Mouse (Mus musculus): Measurements from ENCODE around the gene Gm49383.
"Not testable (repeated sequence)": the region's sequence is repeated elsewhere in the genome, so short reads cannot be mapped to it uniquely, and the experiment has no call there.

Gm49383 gene

DNA sequence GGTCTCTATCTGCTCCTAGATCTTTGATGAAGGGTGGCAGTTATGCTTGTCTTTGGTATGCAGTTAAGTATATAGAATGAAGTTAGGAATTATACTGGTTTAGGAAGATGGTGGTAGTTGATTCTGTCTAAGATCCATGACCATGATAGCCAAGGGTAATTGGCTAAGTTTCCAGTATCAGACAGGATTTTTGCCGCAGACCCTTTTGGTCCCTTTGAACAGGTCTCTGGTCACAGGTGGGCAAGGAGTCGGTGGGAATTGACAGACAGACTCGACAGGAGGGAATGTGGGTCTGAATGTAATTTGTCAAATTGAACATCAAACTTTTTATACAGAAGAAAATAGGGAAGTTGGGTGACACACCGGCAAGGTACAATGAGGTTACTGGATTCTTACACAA is 33.3 kb downstream of the Gm49383 start:
- not testable (repeated sequence) for DNase-seq

DNA sequence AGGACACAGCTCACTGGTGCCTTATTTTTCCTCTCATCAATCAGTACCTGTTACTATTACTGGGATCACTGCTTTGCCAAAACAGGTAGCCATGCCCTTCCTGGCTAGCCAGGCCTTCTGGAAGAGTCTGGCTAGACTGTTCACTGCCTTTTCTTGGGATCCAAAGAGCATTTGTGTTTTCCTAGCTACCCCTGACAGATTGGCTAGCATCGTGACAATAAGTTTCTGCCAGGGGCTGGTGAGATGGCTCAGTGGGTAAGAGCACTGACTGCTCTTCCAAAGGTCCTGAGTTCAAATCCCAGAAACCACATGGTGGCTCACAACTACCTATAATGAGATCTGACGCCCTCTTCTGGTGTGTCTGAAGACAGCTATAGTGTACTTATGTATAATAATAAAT is 36.2 kb downstream of the Gm49383 start:
- DNase-seq = not testable (repeated sequence)

DNA sequence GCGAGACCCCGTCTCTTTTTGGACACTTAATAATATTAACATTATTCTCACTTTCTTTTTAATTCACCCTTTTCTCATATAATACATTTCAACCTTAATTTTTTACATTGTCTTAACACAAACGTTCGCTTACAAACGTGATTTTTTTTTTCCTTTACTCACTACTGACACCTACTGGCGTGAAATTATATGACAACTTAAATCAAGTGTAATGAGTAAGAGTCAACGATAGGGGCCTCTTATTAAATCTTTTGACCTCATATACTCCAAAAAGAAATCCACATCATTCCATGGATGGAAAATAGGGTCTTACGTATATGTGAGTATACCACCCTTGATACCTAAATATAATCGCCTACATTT is 37.3 kb downstream of the Gm49383 start:
- no peak for DNase-seq

DNA sequence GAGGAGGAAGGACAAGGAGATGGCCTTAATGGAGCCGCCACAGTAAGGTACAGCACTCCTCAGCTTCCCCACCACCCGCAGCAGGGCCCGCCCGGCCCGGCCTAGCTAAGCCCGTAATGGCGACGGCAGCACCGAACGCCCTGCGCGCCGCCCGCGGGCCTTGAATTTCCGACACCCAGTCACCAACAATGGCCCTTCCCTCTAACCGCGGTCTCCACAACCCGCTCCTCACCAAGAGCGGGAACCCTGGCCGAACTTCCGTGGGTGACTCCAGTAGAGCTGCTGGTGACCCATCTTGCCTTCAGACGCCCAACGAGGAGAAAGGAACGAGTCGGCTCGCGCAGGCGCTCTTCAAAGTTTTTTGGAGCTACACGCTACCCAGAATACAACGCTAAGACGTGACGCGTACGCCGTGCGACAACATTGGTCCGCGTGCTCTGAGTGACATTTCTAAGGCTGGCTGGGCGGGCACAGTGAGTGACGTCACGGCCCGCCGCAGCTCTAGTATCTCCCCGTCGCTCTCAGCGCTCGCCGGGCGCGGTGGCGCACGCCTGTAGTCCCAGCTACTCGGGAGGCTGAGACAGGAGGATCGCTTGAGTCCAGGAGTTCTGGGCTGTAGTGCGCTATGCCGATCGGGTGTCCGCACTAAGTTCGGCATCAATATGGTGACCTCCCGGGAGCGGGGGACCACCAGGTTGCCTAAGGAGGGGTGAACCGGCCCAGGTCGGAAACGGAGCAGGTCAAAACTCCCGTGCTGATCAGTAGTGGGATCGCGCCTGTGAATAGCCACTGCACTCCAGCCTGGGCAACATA is 37.9 kb downstream of the Gm49383 start, which contains the start of gene Rps29:
Gene Rps29, minus strand, starts transcription at position 422 of the 813 bp plus-strand sequence.
- DNase-seq = peak; percentile 99

DNA sequence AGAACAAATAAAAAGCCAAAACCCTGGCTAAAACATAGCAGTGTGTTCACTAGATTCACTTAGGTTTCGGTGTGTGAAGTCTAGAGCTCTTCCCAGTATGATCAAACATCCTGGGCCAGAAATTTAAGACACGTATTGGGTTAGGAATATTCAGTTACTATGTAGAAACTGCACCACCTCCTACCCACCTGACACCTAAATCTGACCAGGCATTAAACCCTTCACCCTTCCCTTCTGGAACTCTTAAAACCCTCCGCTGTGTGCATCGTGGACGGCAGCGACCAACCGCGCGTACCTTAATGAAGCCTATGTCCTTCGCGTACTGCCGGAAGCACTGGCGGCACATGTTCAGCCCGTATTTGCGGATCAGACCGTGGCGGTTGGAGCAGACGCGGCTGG is 38.5 kb downstream of the Gm49383 start:
- no peak for DNase-seq

DNA sequence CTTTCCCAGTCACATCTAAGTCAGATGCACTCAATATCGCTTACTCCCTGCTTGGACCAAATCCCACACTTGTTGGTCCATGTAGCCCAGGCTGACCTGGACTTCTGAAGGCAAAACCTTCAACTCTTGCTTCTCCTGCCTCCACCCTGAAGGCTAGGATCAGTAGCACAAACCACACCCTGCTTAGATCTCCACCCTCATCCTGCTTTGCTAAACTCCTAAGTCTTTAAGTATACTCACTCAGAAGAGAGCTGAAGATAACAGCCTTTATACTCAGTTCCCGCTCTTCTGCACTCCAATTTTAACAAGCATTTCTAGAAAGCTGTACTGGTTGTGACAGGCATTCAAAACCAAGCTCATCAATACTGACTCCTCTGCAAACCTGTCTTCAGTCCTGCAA is 39.8 kb downstream of the Gm49383 start:
- DNase-seq = no peak

DNA sequence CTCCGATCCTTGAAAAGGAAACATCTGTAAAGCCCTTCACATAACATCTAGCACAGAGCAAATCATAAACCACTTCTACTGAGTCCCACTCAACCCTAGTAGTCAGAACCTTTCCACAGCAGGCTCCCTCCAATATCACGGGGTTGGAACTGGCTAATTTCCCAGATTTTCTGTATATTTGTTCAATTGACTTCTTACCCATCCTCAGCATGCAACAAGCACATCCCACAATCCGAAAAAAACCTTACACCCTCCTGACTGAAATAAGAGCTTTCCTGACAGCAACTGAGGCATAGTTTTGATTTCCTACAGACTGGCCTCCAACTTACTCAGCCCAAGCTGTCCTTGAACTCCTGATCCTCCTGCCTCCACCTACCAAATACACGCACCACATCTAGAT is 40.5 kb downstream of the Gm49383 start:
- no peak for DNase-seq

DNA sequence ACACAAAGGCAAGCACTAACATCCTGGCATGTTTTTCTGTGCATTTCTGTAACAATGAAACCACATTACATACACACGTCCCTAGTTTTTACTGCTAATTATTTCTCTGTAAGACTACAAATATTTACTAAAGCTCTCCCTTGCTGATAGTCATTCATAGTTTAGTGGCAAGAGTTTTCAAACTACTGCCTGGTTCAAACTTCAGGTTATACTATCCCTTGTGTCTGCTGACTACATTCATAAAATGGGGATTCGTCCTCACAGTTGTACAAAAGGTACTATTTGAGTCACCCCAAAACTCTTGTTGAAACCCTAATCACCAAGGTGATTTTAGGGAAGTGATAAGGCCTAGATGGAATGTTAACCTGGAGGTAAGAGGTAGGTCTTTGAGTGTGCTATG is 41.0 kb downstream of the Gm49383 start:
- no peak for DNase-seq

DNA sequence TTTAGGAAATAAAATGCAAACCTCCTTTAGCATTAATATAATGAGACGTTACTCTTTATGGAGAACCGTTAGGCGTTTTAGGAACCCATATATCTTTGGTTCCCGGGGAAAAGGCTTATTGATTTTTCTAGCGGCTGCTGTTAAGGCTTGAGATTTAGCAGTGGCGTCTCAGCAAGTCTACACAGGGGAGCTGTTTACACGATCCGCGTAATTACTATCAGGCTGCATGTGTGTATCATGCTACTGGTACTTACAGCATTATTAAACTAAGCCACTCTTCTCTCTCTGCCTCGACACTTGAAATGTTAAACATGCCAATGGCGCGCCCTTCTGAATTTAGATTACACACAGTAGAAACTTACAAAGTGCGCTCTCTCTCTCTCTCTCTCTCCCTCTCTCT is 46.9 kb downstream of the Gm49383 start:
- no peak for DNase-seq

DNA sequence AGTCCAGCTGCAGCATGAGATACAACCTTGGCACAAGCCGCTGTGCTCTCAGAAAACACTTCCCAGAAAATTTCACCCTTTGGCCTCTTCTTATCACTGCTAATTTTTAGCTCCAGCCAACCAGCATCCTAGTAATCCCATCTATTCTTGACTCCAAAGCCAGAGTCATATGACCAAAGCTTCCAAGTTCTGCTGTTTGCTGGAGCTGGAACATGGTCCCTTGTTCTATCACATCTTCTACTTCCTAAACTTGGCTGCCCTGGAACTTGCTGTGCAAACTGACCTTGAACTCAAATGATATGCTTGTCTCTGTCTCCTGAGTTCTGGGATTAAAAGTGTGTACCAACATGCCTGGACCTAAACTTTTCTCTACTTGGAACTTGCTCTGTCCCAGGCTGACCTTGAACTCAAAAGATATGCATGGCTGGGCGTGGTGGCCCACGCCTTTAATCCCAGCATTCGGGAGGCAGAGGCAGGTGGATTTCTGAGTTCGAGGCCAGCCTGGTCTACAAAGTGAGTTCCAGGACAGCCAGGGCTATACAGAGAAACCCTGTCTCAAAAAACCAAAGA is 49.7 kb downstream of the Gm49383 start:
- DNase-seq = no peak

DNA sequence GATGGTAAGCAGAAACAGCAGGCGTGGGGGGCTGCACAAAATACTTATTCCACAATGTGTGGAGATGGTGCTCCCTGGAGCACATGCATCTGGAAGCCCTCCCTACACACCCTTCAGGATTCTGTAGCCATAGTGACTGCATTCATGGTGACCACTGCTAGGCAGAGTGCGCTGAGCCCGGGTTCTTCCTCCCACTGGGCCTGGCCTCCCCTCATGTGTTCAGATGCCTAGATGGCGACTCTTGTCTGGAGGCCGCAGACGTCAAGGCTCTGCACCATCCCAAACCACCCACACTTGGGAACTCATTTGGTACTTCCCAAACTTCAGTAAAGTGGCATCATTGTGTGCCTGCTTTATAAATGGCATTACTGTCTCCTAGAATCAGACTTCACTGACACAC is 53.4 kb downstream of the Gm49383 start:
- no peak for DNase-seq

DNA sequence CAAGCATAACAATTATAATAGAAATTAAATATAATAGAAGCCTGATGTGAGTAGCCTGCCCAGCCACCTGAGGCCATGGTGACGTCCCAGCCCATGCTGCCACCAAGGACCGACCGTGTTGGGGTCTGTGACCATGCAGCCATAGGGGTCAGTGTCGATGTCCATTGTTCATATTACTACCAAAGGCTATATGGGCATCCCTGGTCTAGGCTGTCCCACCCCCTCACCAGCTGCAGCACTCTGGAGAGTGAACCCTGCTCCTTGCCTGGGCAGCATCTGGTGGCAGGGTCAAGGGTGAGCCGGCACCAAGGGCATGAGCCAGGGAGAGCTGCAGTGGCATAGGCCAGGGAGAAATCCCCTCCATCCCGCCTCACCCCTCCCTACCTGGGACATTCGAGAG is 57.1 kb downstream of the Gm49383 start:
- no peak for DNase-seq

DNA sequence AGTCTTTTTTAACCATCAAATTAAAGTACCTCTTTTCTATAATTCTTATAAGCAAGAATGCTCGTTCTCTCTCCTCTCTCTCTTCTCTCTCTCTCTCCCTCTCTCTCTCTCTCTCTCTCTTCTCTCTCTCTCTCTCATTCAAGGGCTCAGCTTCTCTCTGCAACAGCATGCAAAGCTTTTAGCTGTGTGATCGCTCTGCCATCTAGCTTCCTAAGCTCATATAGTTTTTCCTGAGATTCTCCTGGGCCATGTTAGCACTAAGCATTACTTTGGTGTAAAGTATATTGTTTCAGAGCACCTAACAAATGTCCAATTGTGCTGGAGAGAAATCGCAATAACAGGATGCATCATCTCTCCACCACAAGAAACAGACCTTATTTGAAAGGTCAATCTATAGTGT is 57.7 kb downstream of the Gm49383 start:
- DNase-seq = no peak

All from cerebellum, adult 11-12 months (tissue).